Mouse (Mus musculus) ES-E14 (cell line): ENCODE results near the gene Dmxl2.

ENCODE experiments used
- CHD2 ChIP-seq: IDR thresholded peaks from 2 replicates; pipeline ENCODE4 v1.6.1; 2014; ENCODE audit warnings: mild to moderate bottlenecking, low read depth, low read length, inconsistent platforms
- MAFK ChIP-seq: IDR thresholded peaks from 2 replicates; pipeline ENCODE4 v1.6.1; 2014; ENCODE audit warnings: mild to moderate bottlenecking, low read depth, low read length, inconsistent platforms; ENCODE audit not compliant: insufficient read depth
- ZC3H11A ChIP-seq: IDR thresholded peaks from 2 replicates; pipeline ENCODE4 v1.6.1; 2012; ENCODE audit warnings: low read depth, mild to moderate bottlenecking, inconsistent platforms, low read length, borderline replicate concordance
- ZNF384 ChIP-seq: IDR thresholded peaks from 2 replicates; pipeline ENCODE4 v1.6.1; 2012; ENCODE audit warnings: low read depth, low read length, inconsistent platforms

- no peak for TF ChIP-seq ZNF384
- no peak for TF ChIP-seq MAFK
- TF ChIP-seq ZC3H11A = no peak
- TF ChIP-seq CHD2 = no peak
Measured at GRCm38 (mm10) chr9:54479054-54479453, 22.4 kb downstream of the Dmxl2 start.
